Mouse (Mus musculus): Measurements from ENCODE around the gene Ddx60.

DNA sequence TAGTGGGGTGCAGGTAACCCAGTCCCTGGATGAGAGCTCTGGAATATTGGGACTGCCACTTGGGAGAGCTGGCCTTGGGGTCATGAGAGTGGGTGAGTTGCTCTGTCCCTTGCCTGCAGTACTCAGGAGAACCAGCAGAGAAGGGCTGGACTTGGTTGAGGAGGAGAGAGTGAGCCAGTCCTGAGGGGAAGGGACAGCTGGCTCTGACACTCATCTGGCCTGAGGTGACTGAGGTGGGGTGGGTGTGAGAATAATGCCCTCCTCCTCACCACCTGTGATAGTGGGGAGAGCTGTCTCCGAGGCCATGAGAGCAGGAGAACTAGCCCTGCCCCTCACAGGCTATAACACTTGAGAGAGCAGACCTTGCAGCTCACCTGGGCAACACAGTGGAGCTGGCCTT is 30.5 kb upstream of the Ddx60 start:
- TF ChIP-seq CTCF (IDR thresholded peaks at IDR 0.05; ENCODE audit: insufficient read depth, low read length) (no peak), POLR2A (IDR thresholded peaks at IDR 0.05; ENCODE audit: borderline replicate concordance, extremely low read depth, low read depth, low read length) (no peak)
